Mouse (Mus musculus): ENCODE measurements around the gene Dhx58. TPM values are rescaled to one million over a fixed set of nuclear protein-coding genes. Genes with fewer than 3 reads are reported as not detected.
A peak's percentile ranks its signal among the peaks of the same experiment; 100 is the strongest.

Gene Dhx58
- total RNA-seq, 2 experiments from 2014 or later = 3.0 to 3.7 TPM

- intact Hi-C loops (cut with DNase I) = no loop called here
- Histone ChIP-seq H3K4me3 (peak overlapping the region; percentile 92), H3K27ac (no peak overlapping the region)
- no peak for TF ChIP-seq CTCF (IDR thresholded peaks at IDR 0.05)
- no peak for DNase-seq (ENCODE audit: extremely low spot score in 1 of 2, low spot score in 2 of 2)
Measured at GRCm38 (mm10) chr11:100710977-100711376, 6.9 kb upstream of the Dhx58 start.

- no peak for TF ChIP-seq CTCF (IDR thresholded peaks at IDR 0.05)
- H3K4me3 ChIP-seq = no peak overlapping the region
Measured at GRCm38 (mm10) chr11:100710528-100710927, 6.5 kb upstream of the Dhx58 start.

GRCm38 (mm10) chr11:100709201-100709810, 5.2 kb upstream of the Dhx58 start:
- no peak for TF ChIP-seq CTCF (IDR thresholded peaks at IDR 0.05)
- DNase-seq (ENCODE audit: extremely low spot score in 1 of 2, low spot score in 2 of 2) = no peak
- intact Hi-C loops (cut with DNase I) = loop anchor here (10.0 kb wide), 1 partner anchor 345 kb away; no protein-coding TSS in a partner anchor
- no peak overlapping the region for H3K27ac ChIP-seq
- no peak overlapping the region for H3K4me3 ChIP-seq

More at GRCm38 (mm10) chr11:100710528-100710927, 6.5 kb upstream of the Dhx58 start:
- intact Hi-C loops (cut with DNase I) = no loop called here
- H3K27ac ChIP-seq = no peak overlapping the region
- no peak for DNase-seq (ENCODE audit: extremely low spot score in 1 of 2, low spot score in 2 of 2)

DNA sequence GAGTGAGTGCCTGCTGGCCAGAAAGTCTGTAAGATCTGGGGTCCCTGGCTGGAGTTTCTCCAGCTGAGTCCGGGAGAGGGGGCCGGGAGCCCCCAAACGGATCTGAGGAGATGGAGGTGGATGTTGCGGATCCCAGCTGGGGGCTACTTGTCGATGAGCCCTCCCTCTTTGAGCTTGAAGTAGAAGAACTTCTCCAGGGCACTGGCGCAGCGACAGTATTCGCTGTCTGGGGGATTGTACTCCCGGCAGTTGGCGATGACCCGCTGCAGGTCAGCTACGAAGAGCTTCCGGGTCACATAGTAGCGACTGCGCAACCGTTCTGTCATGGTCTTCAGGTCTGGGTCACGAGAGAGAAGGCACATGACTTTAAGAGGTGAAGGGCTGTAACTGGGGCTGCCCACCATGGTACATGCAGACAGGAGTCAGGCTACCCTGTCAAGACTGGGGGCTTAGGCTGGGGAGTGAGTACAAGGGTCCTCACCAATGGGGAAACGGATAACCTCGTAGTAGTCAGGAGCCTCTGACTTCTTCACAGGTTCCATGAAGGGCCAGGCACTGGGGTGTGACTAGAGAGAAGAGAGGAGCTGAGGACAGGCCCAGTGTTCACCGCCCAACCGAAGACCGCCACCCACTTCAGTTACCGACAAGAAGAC, 1.1 kb upstream of the Dhx58 start:
- no peak for TF ChIP-seq CTCF (IDR thresholded peaks at IDR 0.05)
- intact Hi-C loops (cut with DNase I) = loop anchor here (10.0 kb wide), 1 partner anchor 340 kb away; no protein-coding TSS in a partner anchor
- Histone ChIP-seq H3K27ac (no peak overlapping the region), H3K4me3 (no peak overlapping the region)
- no peak for DNase-seq (ENCODE audit: extremely low spot score in 1 of 2, low spot score in 2 of 2)

GRCm38 (mm10) chr11:100703366-100703765, 705 bp downstream of the Dhx58 start:
- TF ChIP-seq CTCF (IDR thresholded peaks at IDR 0.05) = no peak
- intact Hi-C loops (cut with DNase I) = loop anchor here (2.0 to 10.0 kb wide), 3 partner anchors 77 to 339 kb away; no protein-coding TSS in a partner anchor
- no peak overlapping the region for H3K4me3 ChIP-seq
- no peak for DNase-seq (ENCODE audit: extremely low spot score in 1 of 2, low spot score in 2 of 2)
- no peak overlapping the region for H3K27ac ChIP-seq

- Histone ChIP-seq H3K27ac (no peak overlapping the region), H3K4me3 (peak overlapping the region; percentile 30)
- TF ChIP-seq CTCF (IDR thresholded peaks at IDR 0.05) = no peak
- intact Hi-C loops (cut with DNase I) = loop anchor here (2.0 to 10.0 kb wide), 3 partner anchors 76 to 338 kb away; no protein-coding TSS in a partner anchor
- no peak for DNase-seq (ENCODE audit: extremely low spot score in 1 of 2, low spot score in 2 of 2)
Measured at GRCm38 (mm10) chr11:100702906-100703305, 1.2 kb downstream of the Dhx58 start.

DNA sequence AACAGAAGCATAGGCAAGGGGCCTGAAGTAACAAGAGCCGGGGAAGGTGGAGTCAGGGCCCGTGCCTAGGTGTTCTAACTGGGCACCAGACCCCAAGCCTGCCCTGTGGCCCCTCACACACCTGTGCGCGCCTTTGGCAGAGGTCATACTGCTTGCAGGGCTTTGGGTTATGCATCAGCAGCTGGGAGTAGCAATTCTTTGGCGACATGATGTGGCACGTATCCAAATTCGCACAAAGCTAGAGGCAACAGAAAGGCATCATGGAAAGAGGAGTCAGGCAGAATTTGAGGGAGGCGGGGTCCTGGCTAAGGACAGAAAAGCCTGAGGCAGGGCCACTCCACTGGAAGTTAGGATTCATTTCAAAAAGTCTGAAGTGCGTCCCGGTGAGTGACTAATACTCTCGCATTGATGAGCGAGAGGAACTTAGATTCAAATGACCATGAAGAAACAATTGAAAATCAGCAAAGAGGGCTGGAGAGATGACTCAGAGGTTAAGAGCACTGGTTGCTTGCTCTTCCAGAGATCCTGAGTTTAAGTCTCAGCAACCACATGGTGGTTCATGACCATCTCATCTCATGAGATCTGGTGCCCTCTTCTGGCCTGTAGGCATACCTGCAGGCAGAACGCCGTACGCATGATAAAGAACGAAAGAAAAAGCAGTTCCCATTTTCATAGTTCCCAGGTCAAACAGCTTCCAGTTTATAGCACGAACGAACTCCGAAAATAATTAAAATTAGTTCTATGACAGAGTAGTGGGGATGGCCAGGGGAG, 1.8 kb downstream of the Dhx58 start:
- peak; percentile 62 to 68 for DNase-seq (ENCODE audit: extremely low spot score in 1 of 2, low spot score in 2 of 2)
- Histone ChIP-seq H3K4me3 (peak overlapping the region; percentile 30), H3K27ac (no peak overlapping the region)
- TF ChIP-seq CTCF (IDR thresholded peaks at IDR 0.05) = peak; percentile 94
- intact Hi-C loops (cut with DNase I) = loop anchor here (2.0 to 10.0 kb wide), 3 partner anchors 75 to 337 kb away; no protein-coding TSS in a partner anchor

- no peak for TF ChIP-seq CTCF (IDR thresholded peaks at IDR 0.05)
- H3K27ac ChIP-seq = no peak overlapping the region
- no peak for DNase-seq (ENCODE audit: extremely low spot score in 1 of 2, low spot score in 2 of 2)
- H3K4me3 ChIP-seq = no peak overlapping the region
- intact Hi-C loops (cut with DNase I) = loop anchor here (10.0 kb wide), 1 partner anchor 336 kb away; no protein-coding TSS in a partner anchor
Measured at GRCm38 (mm10) chr11:100701301-100701700, 2.8 kb downstream of the Dhx58 start.

DNA sequence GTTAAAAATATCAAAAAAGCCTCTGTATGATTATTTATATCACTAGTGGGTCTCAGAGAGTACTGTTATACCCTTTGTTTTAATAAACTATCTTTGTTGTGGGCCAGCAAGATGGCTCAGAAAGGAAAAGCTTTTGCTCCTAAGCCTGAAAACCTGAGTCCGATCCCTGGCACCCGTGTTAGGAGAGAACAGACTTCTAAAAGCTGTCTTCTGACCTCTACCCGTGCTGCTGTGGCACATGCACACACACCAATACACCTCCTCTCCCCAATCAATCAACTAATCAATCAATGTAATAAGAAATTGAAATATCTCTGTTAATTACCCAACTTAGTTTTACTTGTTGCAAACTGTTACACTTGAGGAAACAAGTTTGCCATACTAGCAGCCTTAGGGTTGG, 3.4 kb downstream of the Dhx58 start:
- TF ChIP-seq CTCF (IDR thresholded peaks at IDR 0.05) = no peak
- H3K27ac ChIP-seq = no peak overlapping the region
- intact Hi-C loops (cut with DNase I) = loop anchor here (10.0 kb wide), 1 partner anchor 336 kb away; no protein-coding TSS in a partner anchor
- H3K4me3 ChIP-seq = no peak overlapping the region
- DNase-seq (ENCODE audit: extremely low spot score in 1 of 2, low spot score in 2 of 2) = no peak

GRCm38 (mm10) chr11:100697921-100698320, 6.2 kb downstream of the Dhx58 start:
- intact Hi-C loops (cut with DNase I) = no loop called here

DNA sequence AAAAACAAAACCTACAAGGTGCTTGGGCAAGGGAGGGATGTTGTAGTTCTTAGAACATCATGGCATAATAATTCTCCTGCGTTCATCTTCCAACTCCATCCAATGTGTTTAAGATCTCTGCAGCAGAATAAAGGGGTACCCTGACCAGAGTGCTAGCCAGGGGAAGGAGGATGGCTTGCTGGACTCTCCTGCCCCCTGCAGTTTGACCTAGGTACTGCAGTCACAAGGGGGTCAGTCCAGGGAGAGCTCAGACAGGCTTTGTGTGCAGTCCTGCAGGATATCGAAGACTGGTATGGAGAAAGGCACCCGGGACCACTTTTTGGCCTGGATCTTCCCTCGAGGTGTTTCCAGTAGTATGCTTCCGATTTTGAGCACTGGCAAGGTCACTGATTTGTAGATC, 9.1 kb downstream of the Dhx58 start:
- Histone ChIP-seq H3K27ac (no peak overlapping the region), H3K4me3 (no peak overlapping the region)
- peak; percentile 98 for TF ChIP-seq CTCF (IDR thresholded peaks at IDR 0.05)
- intact Hi-C loops (cut with DNase I) = loop anchor here (1.0 to 5.0 kb wide), 3 partner anchors 53 to 124 kb away; no protein-coding TSS in a partner anchor
- DNase-seq (ENCODE audit: extremely low spot score in 1 of 2, low spot score in 2 of 2) = peak; percentile 62 to 86

More at GRCm38 (mm10) chr11:100697921-100698320, 6.2 kb downstream of the Dhx58 start:
- no peak for TF ChIP-seq CTCF (IDR thresholded peaks at IDR 0.05)
- Histone ChIP-seq H3K27ac (no peak overlapping the region), H3K4me3 (no peak overlapping the region)
- DNase-seq (ENCODE audit: extremely low spot score in 1 of 2, low spot score in 2 of 2) = no peak
